Mouse (Mus musculus) stomach, embryonic 14.5 days (tissue): ENCODE data around the gene Gtsf1l. TPM values are rescaled to one million over a fixed set of nuclear protein-coding genes. Genes with fewer than 3 reads are reported as not detected.

Source experiments
- ATAC-seq: fragments of 200-750 bp; cut with Nextera tagmentation; 2 replicates; pipeline ENCODE4 v1.8.0; 2017; ENCODE audit warnings: low read depth, moderate TSS enrichment; ENCODE audit not compliant: insufficient number of reproducible peaks, insufficient read depth, low FRiP score
- H3K27ac ChIP-seq: fragments of 300-500 bp; sonication (generic); 2 replicates; pipeline ENCODE4 v1.5.1; 2014; ENCODE audit warnings: mild to moderate bottlenecking, low read length, moderate library complexity, mixed read lengths
- H3K27me3 ChIP-seq: fragments of 300-500 bp; sonication (generic); 2 replicates; pipeline ENCODE4 v1.6.1; 2014; ENCODE audit warnings: low read length, control low read depth, mixed read lengths; ENCODE audit not compliant: control insufficient read depth, insufficient read depth
- H3K36me3 ChIP-seq: fragments of 300-500 bp; sonication (generic); 2 replicates; pipeline ENCODE4 v1.6.1; 2014; ENCODE audit warnings: mild to moderate bottlenecking, control low read depth, low read length, moderate library complexity, mixed read lengths; ENCODE audit not compliant: control insufficient read depth, insufficient read depth
- H3K4me1 ChIP-seq: fragments of 300-500 bp; sonication (generic); 2 replicates; pipeline ENCODE4 v1.6.1; 2014; ENCODE audit warnings: low read length, control low read depth, mixed read lengths; ENCODE audit not compliant: control insufficient read depth, insufficient read depth
- H3K4me2 ChIP-seq: fragments of 300-500 bp; sonication (generic); replicated peaks from 2 replicates; pipeline ENCODE4 v1.6.1; 2014; ENCODE audit warnings: low read depth, low read length, control low read depth
- H3K4me3 ChIP-seq: fragments of 300-500 bp; sonication (generic); 2 replicates; pipeline ENCODE4 v1.5.1; 2014; ENCODE audit warnings: low read depth, low read length, control low read depth
- H3K9ac ChIP-seq: fragments of 300-500 bp; sonication (generic); replicated peaks from 2 replicates; pipeline ENCODE4 v1.6.1; 2014; ENCODE audit warnings: low read depth, mild to moderate bottlenecking, control low read depth, low read length, moderate library complexity, mixed read lengths
- H3K9me3 ChIP-seq: fragments of 300-500 bp; sonication (generic); 2 replicates; pipeline ENCODE4 v1.6.1; 2016; ENCODE audit warnings: low read depth, low read length, control low read depth; ENCODE audit not compliant: control insufficient read depth
- WGBS: fragments of 180-500 bp; shearing (Covaris S2); extraction: QIAGEN DNeasy Blood & Tissue Kit; methylation state at CpG from one replicate; pipeline ENCODE4 v1.1.7; 2014; 5-methylcytosine and 5-hydroxymethylcytosine counted together
- polyA plus RNA-seq: library from polyadenylated mRNA; unstranded; fragments of >200 nt; fragmentation: Nextera tagmentation; extraction: Ambion mirVana; gene quantifications from 2 replicates; pipeline ENCODE4 v1.2.1, GENCODE M21; 2014

Gtsf1l gene
- polyA plus RNA-seq, 1 experiment from 2014 or later = not detected

- Histone ChIP-seq H3K9ac (no peak overlapping the region), H3K4me2 (no peak overlapping the region), H3K4me3 (no peak overlapping the region), H3K9me3 (no peaks in the 10 kb centered on the region), H3K36me3 (no peaks in the 10 kb centered on the region), H3K27ac (no peak overlapping the region), H3K4me1 (no peaks in the 10 kb centered on the region), H3K27me3 (no peaks in the 10 kb centered on the region)
- 57% methylated on average over 16 of the region's 16 CpGs for WGBS
- no peak for ATAC-seq
These were observed 24.0 kb upstream of the Gtsf1l start for GRCm38 (mm10) chr2:163111413-163112201.

DNA sequence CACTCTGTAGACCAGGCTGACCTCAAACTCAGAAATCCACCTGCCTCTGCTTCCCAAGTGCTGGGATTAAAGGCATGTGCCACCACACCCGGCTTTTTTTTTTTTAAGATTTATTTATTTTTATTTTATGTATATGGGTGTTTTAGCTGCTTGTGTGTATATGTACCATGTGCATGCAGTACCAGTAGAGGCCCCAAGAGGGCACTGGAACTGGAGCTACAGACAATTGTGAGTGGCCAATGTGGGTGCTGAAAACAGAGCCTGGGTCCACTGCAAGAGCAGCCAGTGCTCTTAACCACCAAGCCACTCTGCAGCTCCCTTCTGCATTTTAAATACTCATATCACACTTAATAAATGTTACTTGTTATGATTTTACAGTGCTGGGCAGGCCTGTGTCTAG is 23.1 kb upstream of the Gtsf1l start:
- Histone ChIP-seq H3K4me1 (no peaks in the 10 kb centered on the region), H3K36me3 (no peaks in the 10 kb centered on the region), H3K27me3 (no peaks in the 10 kb centered on the region), H3K9me3 (no peaks in the 10 kb centered on the region), H3K4me3 (no peak overlapping the region), H3K9ac (no peak overlapping the region), H3K27ac (no peak overlapping the region), H3K4me2 (no peak overlapping the region)
- no peak for ATAC-seq
- WGBS = 96% methylated on average over 1 of the region's 1 CpGs

GRCm38 (mm10) chr2:163108385-163108784 is 20.7 kb upstream of the Gtsf1l start:
- Histone ChIP-seq H3K4me3 (no peak overlapping the region), H3K27ac (no peak overlapping the region), H3K9ac (no peak overlapping the region), H3K4me1 (no peaks in the 10 kb centered on the region), H3K4me2 (no peak overlapping the region), H3K9me3 (no peaks in the 10 kb centered on the region), H3K27me3 (no peaks in the 10 kb centered on the region), H3K36me3 (no peaks in the 10 kb centered on the region)
- WGBS = 83% methylated on average over 9 of the region's 9 CpGs
- no peak for ATAC-seq

DNA sequence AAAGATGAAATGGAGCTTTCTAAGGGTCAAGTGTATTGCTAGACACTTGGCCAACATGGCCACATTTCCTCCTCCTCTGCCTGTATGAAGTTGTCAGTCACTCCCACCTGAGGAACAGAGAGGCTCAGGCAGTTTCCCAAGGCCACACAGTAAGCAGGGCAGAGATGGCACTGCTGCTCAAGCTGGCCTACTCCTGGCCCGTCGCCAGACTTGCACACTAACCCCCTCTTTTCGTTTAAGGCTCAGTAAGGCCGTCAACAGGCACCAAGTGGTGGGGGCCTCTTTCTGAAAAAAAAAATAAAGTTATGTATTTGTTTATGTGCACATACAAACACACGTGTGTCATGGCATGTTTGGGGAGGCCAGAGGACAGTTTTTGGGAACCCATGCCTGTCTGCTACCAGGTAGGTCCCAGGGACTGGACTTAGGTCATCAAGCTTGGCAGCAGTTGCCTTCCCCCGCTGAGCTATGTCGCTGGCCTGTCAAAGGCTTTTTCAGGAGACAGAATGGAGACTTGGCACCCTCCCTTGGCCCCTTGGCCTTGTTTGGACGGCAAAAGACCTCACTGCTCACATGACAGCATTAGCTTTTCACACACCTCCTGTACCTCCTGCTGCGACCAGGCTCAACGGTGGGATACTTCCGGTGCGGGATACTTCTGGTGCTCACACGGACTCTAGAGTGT is 16.6 kb upstream of the Gtsf1l start:
- WGBS = 81% methylated on average over 13 of the region's 13 CpGs
- Histone ChIP-seq H3K36me3 (no peaks in the 10 kb centered on the region), H3K9me3 (no peaks in the 10 kb centered on the region), H3K4me1 (no peaks in the 10 kb centered on the region), H3K4me3 (no peak overlapping the region), H3K27me3 (no peaks in the 10 kb centered on the region), H3K27ac (no peak overlapping the region), H3K9ac (no peak overlapping the region), H3K4me2 (no peak overlapping the region)
- ATAC-seq = no peak

GRCm38 (mm10) chr2:163102900-163103653 is 15.4 kb upstream of the Gtsf1l start:
- no peaks in the 10 kb centered on the region for H3K36me3 ChIP-seq
- ATAC-seq = no peak
- H3K9ac ChIP-seq = no peak overlapping the region
- no peaks in the 10 kb centered on the region for H3K27me3 ChIP-seq
- H3K4me3 ChIP-seq = no peak overlapping the region
- no peaks in the 10 kb centered on the region for H3K9me3 ChIP-seq
- WGBS = 57% methylated on average over 18 of the region's 18 CpGs
- H3K4me1 ChIP-seq = no peaks in the 10 kb centered on the region
- no peak overlapping the region for H3K4me2 ChIP-seq
- no peak overlapping the region for H3K27ac ChIP-seq

DNA sequence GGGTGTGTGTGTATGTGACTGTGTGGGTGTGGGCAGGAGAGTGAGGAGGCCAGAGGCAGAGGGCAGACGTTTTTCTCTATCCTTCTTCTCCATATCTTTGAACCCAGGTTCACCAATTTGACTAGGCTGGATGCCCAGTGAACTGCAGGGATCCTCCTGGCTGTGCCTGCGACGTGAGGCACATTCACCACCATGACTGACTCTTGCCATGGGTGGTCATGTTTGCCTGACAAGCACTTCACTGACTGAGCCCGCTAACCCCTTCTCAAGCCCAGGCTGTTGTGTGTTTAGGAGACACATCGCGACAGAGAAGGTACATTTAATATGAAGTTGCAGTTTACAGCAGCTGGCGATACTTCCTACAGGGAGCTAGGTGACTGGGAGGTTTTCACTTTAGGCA is 14.6 kb upstream of the Gtsf1l start:
- Histone ChIP-seq H3K9me3 (no peaks in the 10 kb centered on the region), H3K4me1 (no peaks in the 10 kb centered on the region), H3K27me3 (no peaks in the 10 kb centered on the region), H3K4me3 (no peak overlapping the region), H3K36me3 (no peaks in the 10 kb centered on the region), H3K9ac (no peak overlapping the region), H3K4me2 (no peak overlapping the region), H3K27ac (no peak overlapping the region)
- 43% methylated on average over 7 of the region's 7 CpGs for WGBS
- ATAC-seq = no peak

DNA sequence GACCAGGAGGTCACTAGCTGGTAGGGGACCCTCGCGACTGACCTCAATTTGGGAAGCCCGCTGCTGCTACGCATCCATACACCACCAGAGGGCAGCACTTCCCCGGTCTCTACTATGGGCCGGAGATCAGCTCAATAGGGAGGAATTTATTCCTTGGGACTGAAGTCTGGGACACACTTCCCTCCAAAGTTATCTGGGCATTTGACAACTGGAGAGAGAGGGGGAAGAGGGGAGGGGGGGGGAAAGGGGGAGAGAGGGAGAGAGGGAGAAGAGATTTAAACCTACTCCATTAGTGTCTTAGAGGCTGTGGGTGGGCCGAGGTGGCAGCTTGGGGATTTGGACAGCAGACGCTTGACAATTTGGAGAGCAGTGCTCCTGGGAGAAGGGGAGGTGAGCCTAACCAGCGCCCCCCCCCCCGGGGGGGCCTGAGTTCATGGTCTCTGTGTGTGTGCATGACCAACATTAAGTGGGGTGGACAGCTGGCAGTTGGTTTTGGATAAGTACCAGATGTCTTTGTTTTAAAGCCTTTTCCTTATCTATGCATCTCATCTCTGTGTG is 14.1 kb upstream of the Gtsf1l start:
- no peaks in the 10 kb centered on the region for H3K36me3 ChIP-seq
- H3K9ac ChIP-seq = no peak overlapping the region
- H3K4me2 ChIP-seq = no peak overlapping the region
- no peaks in the 10 kb centered on the region for H3K9me3 ChIP-seq
- H3K4me1 ChIP-seq = no peaks in the 10 kb centered on the region
- H3K27me3 ChIP-seq = no peaks in the 10 kb centered on the region
- H3K27ac ChIP-seq = no peak overlapping the region
- H3K4me3 ChIP-seq = no peak overlapping the region
- WGBS = 3% methylated on average over 10 of the region's 10 CpGs
- ATAC-seq = no peak

GRCm38 (mm10) chr2:163100551-163100950 is 12.9 kb upstream of the Gtsf1l start:
- ATAC-seq = no peak
- H3K36me3 ChIP-seq = no peaks in the 10 kb centered on the region
- no peak overlapping the region for H3K9ac ChIP-seq
- no peaks in the 10 kb centered on the region for H3K27me3 ChIP-seq
- no peak overlapping the region for H3K4me2 ChIP-seq
- no peaks in the 10 kb centered on the region for H3K4me1 ChIP-seq
- 61% methylated on average over 5 of the region's 5 CpGs for WGBS
- no peak overlapping the region for H3K4me3 ChIP-seq
- no peak overlapping the region for H3K27ac ChIP-seq
- no peaks in the 10 kb centered on the region for H3K9me3 ChIP-seq
